Mouse (Mus musculus) liver, postnatal 0 days (tissue): ENCODE results near the gene Elp5.

Experiments used
- CTCF ChIP-seq: sonication (generic); IDR thresholded peaks from 2 replicates; pipeline ENCODE4 v1.5.1; 2016; ENCODE audit warnings: antibody characterized with exemption, low read depth
- EP300 ChIP-seq: IDR thresholded peaks from 2 replicates; pipeline ENCODE4 v1.6.1; 2016; ENCODE audit warnings: antibody characterized with exemption, low read depth, mild to moderate bottlenecking

- TF ChIP-seq CTCF = peak; percentile 65
- peak; percentile 66 for TF ChIP-seq EP300
These were observed 13.2 kb upstream of the Elp5 start, which contains the start of gene Phf23 for GRCm38 (mm10) chr11:69995391-69995960.
